Mouse (Mus musculus) c-Kit-positive CD71-positive TER-119-positive erythroid progenitor cells, embryonic 14.5 days (primary cell): ENCODE data around the gene Gm10382.
"Not testable (repeated sequence)": the region's sequence is repeated elsewhere in the genome, so short reads cannot be mapped to it uniquely, and the experiment has no call there.

ENCODE experiments used
- DNase-seq: peaks from one replicate; pipeline ENCODE4 v3.0.0-alpha.2; 2013; ENCODE audit warnings: low spot score

The Gm10382 gene

GRCm38 (mm10) chr5:125393622-125394603 lies 4.8 kb downstream of the Gm10382 start:
- DNase-seq, result peak; percentile 86

- no peak for DNase-seq
These were observed 5.9 kb downstream of the Gm10382 start for GRCm38 (mm10) chr5:125395008-125395407.

GRCm38 (mm10) chr5:125400903-125401302 lies 11.8 kb downstream of the Gm10382 start:
- no peak for DNase-seq

- DNase-seq, result no peak
These were observed 13.4 kb downstream of the Gm10382 start for GRCm38 (mm10) chr5:125402476-125402875.

GRCm38 (mm10) chr5:125402991-125403390 lies 13.9 kb downstream of the Gm10382 start:
- DNase-seq, result no peak

- peak; percentile 82 for DNase-seq
These were observed 14.7 kb downstream of the Gm10382 start for GRCm38 (mm10) chr5:125403481-125404465.

- DNase-seq, result peak; percentile 48
These were observed 15.4 kb downstream of the Gm10382 start for GRCm38 (mm10) chr5:125404536-125404902.

- peak; percentile 84 for DNase-seq
These were observed 15.9 kb downstream of the Gm10382 start for GRCm38 (mm10) chr5:125404903-125405545.

GRCm38 (mm10) chr5:125405546-125406248 lies 16.6 kb downstream of the Gm10382 start:
- DNase-seq, result peak; percentile 95

GRCm38 (mm10) chr5:125406322-125407016 lies 17.3 kb downstream of the Gm10382 start:
- no peak for DNase-seq

- no peak for DNase-seq
These were observed 18.1 kb downstream of the Gm10382 start for GRCm38 (mm10) chr5:125407020-125407830.

- no peak for DNase-seq
These were observed 18.9 kb downstream of the Gm10382 start for GRCm38 (mm10) chr5:125407910-125408575.

GRCm38 (mm10) chr5:125408842-125409241 lies 19.7 kb downstream of the Gm10382 start:
- DNase-seq, result peak; percentile 86

GRCm38 (mm10) chr5:125409348-125410090 lies 20.4 kb downstream of the Gm10382 start:
- peak; percentile 75 for DNase-seq

GRCm38 (mm10) chr5:125411972-125412530 lies 22.9 kb downstream of the Gm10382 start:
- DNase-seq, result peak; percentile 73

GRCm38 (mm10) chr5:125412536-125412935 lies 23.4 kb downstream of the Gm10382 start:
- DNase-seq, result not testable (repeated sequence)

GRCm38 (mm10) chr5:125413763-125414162 lies 24.6 kb downstream of the Gm10382 start:
- DNase-seq, result no peak

- DNase-seq, result no peak
These were observed 27.1 kb downstream of the Gm10382 start for GRCm38 (mm10) chr5:125416183-125416582.
